Mouse (Mus musculus) monocyte, adult 2 months (primary cell): ENCODE measurements around the gene Foxo3.
A peak's percentile ranks its signal among the peaks of the same experiment; 100 is the strongest.

ENCODE experiments used
- DNase-seq, 2 experiments: peaks; one replicate each; pipeline ENCODE4 v3.0.0; 2022; ENCODE audit warnings: low spot score in 2 of 2, low read depth in 1 of 2

The Foxo3 gene

DNA sequence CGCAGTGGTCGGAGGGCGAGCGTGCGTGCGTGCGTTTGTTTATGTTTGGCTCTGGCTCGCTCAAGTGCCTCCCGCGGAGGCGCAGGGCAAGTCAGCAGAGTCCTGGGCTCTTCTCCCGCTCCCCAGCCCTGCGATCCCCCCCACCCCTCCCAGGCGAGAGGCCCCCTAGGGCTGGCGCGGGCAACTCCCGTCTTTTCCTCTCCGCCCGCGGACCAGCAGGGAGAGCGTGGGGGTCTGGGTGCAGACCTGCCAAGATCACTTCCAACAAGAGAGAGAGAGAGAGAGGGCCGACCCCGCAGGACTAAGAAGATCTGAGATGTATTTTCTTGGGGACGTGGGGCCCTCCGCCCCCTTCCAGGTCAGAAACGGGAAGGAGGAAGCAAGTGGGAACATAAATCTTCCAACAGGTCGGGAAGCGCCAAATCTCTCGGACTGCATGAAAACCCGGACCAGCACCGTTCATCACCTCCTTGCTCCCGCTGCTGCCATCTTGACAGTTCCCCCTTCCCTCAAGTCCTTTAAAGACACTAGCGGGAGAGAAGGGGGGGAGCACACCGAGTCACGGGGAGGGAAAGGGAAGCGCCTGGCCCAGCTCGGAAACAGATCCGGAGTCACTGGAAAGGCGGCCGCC, 569 bp downstream of the Foxo3 start:
- no peak for DNase-seq

DNA sequence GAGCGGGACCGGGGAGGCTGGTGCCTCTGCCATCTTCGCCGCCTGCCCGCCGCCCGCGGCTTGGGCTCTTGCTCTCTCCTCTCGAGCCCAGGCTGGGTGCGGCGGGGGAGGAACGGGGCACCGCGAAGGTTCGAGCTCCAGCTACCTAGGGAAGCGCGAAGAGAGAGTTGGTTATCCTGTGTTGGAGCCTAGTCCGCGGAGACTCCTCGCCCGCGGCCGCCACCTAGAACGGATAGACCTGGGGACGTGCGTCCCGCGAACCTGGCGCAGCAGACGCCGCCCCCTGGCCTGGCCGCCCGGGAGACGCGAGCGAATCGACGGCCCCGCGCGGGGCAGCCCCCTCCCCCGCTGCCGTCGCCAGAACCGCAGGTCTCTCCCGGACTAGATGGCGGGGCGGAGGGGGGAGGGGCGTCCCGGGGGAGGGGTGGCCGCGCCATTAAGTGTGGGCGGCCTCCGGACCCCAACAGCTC, 1.1 kb downstream of the Foxo3 start:
- DNase-seq, result no peak

GRCm38 (mm10) chr10:42274712-42275400, 1.7 kb downstream of the Foxo3 start:
- no peak for DNase-seq

- no peak for DNase-seq
Measured at GRCm38 (mm10) chr10:42273760-42274691, 2.5 kb downstream of the Foxo3 start.

DNA sequence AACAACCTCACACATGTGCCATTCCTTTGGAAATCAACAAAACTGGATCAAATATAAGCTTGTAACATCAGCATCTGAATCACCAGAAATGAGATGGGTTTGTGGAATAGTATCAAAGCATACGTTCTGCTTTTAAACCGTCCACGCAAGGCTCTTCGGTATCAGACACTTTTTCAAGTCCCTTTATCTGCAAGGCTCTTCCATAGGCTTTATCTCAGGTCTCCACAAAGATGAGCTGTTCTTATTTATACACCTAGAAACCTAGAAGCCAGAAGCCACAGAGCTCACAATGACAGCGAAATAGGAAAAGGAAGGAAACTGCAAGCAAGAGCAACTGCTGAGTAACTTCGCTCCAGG, 3.2 kb downstream of the Foxo3 start:
- DNase-seq, result no peak

- DNase-seq, result no peak
Measured at GRCm38 (mm10) chr10:42271454-42272230, 4.9 kb downstream of the Foxo3 start.

- DNase-seq, result peak; percentile 62 to 70
Measured at GRCm38 (mm10) chr10:42270277-42271083, 6.1 kb downstream of the Foxo3 start.

GRCm38 (mm10) chr10:42269281-42270025, 7.1 kb downstream of the Foxo3 start:
- peak in 1 of 2 experiments; percentile 24 for DNase-seq

DNA sequence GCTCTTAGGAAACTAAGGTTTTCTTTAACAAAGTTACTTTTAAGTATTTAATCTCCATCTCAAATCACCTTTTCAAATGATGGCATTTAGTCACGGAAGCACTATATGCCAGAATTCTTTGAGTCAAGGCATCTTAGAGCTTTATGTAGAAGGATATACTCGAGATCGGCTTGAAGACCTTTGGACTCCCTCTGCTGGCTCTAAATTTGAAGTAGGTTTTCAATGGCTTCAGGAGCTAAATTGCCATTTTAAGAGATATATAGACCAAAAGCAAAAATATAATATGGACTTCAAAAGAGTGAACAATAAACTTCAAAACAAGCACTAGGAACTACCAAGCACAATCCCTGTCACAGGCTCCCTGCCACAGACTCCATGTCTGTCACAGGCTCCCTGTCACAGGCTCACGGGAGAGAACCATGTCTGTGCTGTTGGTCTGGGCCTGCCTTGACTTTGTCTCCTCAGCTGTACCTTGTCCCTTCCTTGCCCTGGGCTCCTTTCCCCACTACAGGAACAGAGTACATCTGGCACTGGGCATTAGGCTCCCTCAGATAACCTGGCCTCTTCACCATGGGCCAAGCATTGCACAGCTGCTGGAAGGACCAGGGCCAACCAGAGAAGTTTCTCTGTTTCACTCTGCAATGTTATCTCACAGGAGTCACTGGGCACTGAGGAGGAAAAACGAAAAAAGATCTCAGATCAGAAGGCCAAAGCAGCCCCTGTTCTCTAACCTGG, 8.6 kb downstream of the Foxo3 start:
- no peak for DNase-seq

DNA sequence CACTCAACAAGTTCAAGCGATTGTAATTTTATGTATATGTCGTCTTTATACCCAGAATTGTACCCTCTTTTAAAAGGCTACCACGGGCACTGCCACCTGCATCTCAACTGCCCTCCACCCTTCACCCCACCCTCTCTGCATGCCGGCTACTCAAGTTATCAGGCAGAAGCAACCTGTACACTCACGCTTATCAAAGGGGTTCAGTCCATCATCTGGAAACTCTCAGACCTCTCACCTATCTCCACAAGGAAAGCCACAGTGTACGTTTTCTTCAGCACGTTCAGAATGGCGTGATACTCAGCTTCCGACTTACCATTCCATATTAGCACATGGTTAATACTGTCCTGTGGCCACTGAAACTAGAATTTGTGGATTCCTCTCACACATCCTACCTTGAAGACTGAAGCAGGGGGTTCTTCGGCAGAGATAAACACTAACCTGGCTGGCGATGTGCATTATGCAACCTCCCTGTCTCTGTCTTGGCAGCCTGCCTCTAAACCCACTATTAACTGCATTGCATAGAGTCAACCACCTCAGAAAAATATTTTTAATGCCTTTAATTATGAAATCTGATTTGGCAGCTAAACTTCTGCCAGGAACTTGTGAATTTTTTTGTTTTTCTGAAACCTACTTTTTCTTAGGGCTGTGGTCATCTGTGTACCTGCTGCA, 11.4 kb downstream of the Foxo3 start:
- DNase-seq, result no peak

DNA sequence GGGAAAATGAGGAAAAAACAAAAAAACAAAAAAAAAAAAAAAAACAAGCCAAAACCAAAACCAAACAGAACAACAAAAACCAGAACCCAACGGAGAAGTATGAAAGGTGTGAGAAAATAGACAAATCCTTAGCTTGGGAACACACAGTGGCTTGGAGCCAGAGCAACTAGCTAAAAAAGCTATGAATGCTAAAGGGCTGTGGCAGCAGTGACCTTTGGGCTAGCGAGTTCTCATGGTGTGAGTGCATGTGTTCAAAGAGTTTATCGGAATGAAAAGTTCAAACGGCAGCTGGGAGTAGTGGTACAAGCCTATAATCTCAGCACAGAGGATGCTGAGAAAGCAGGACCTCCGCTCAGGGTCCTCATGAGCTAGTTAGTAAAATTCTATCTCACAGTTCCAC, 12.4 kb downstream of the Foxo3 start:
- no peak for DNase-seq

- DNase-seq, result no peak
Measured at GRCm38 (mm10) chr10:42263701-42264100, 12.9 kb downstream of the Foxo3 start.

GRCm38 (mm10) chr10:42262061-42262460, 14.5 kb downstream of the Foxo3 start:
- DNase-seq, result no peak

GRCm38 (mm10) chr10:42261103-42261502, 15.5 kb downstream of the Foxo3 start:
- DNase-seq, result no peak

DNA sequence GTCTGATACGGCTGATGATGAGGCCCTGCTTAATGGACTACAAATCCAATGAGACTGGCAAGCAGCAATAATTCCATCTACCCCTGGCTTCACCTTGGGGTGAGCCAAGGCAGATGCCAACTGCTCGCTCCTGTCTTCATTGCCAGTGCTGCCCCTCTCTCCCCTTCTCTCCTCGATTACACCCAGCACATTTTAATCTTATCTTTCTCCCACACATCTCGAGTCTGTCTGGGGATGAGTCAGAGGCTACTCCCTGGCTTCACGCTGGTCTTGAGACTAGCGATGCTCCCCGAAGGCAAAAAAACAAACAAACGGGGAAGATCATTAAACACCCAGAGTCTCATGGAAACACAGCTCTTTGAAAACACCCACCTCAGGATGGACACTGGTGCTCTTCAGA, 16.0 kb downstream of the Foxo3 start:
- no peak for DNase-seq

GRCm38 (mm10) chr10:42259602-42260001, 17.0 kb downstream of the Foxo3 start:
- DNase-seq, result no peak

DNA sequence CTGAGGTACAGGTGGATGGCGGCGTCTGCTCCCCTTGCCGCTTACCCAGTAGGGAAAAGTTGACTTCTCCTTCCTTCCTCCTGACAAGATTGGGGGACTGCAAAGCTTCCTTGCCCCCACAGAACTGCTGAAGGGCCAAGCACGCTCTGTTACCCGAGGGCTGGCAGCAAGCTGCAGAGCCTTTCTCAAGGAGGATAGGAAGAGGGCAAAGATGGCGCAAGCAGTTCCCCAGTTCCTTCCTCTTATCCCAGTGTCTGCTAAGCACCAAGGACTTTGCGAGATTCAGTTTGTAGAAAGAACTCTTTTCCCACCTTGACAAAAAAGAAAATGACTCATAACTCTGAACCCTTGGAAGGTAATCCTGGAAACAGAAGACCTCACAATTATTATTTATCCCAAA, 18.6 kb downstream of the Foxo3 start:
- DNase-seq, result no peak

GRCm38 (mm10) chr10:42254788-42255187, 21.8 kb downstream of the Foxo3 start:
- no peak for DNase-seq
